Mouse (Mus musculus) cerebellum, adult 2 months (tissue): ENCODE measurements around the gene Rcl1.

Experiments
- CTCF ChIP-seq: fragments of 200-500 bp; IDR thresholded peaks from 2 replicates; pipeline ENCODE4 v1.5.1; 2011; ENCODE audit warnings: low read depth, mild to moderate bottlenecking, control low read depth, low read length, moderate library complexity, borderline replicate concordance; ENCODE audit not compliant: insufficient read depth
- POLR2A ChIP-seq: fragments of 200-500 bp; IDR thresholded peaks from 2 replicates; pipeline ENCODE4 v1.6.1; 2011; ENCODE audit warnings: low read length, control low read depth, borderline replicate concordance; ENCODE audit not compliant: insufficient read depth

- TF ChIP-seq POLR2A (no peak), CTCF (no peak)
Measured at GRCm38 (mm10) chr19:29129551-29129950, 28.4 kb downstream of the Rcl1 start.
